Mouse (Mus musculus) G1E (cell line): ENCODE measurements around the gene Tmcc3. TPM values are rescaled to one million over a fixed set of nuclear protein-coding genes. Genes with fewer than 3 reads are reported as not detected.

Experiments
- ATAC-seq: 2 replicates; pipeline ENCODE4 v1.8.0; 2016; ENCODE audit warnings: mild to moderate bottlenecking; ENCODE audit not compliant: insufficient number of reproducible peaks, poor library complexity, low FRiP score, severe bottlenecking; ENCODE audit errors: extremely low read depth
- DNase-seq: peaks from one replicate; pipeline ENCODE4 v3.0.0; 2012; ENCODE audit warnings: low spot score
- H3K27me3 ChIP-seq: 2 replicates; pipeline ENCODE4 v1.6.1; 2012; ENCODE audit warnings: mild to moderate bottlenecking, low read length, inconsistent platforms; ENCODE audit not compliant: insufficient read depth
- H3K36me3 ChIP-seq: replicated peaks from 2 replicates; pipeline ENCODE3; 2012; ENCODE audit warnings: mild to moderate bottlenecking, inconsistent platforms
- H3K4me1 ChIP-seq: 2 replicates; pipeline ENCODE4 v1.6.1; 2012; ENCODE audit warnings: low read depth, low read length, inconsistent platforms, mixed read lengths; ENCODE audit not compliant: insufficient read depth
- H3K4me3 ChIP-seq: 2 replicates; pipeline ENCODE4 v1.5.1; 2012; ENCODE audit warnings: low read depth, mild to moderate bottlenecking, inconsistent platforms, low read length, moderate library complexity, mixed read lengths
- H3K9me3 ChIP-seq: replicated peaks from 2 replicates; pipeline ENCODE4 v1.6.1; 2012; ENCODE audit warnings: inconsistent platforms
- CTCF ChIP-seq: IDR thresholded peaks from 2 replicates; pipeline ENCODE4 v1.5.1; 2012; ENCODE audit warnings: low read depth, low read length, inconsistent platforms, mixed read lengths
- GATA1 ChIP-seq: IDR thresholded peaks from 2 replicates; pipeline ENCODE4 v1.6.1; 2012; ENCODE audit warnings: borderline replicate concordance, low read length, inconsistent platforms, mixed read lengths
- GATA2 ChIP-seq: IDR thresholded peaks from 2 replicates; pipeline ENCODE4 v1.6.1; 2012; ENCODE audit warnings: low read depth, low read length, inconsistent platforms, borderline replicate concordance
- POLR2AphosphoS5 ChIP-seq: IDR thresholded peaks from 2 replicates; pipeline ENCODE4 v1.6.1; 2012; ENCODE audit warnings: low read depth, low read length, inconsistent platforms; ENCODE audit not compliant: insufficient replicate concordance
- TAL1 ChIP-seq: conservative IDR thresholded peaks from 2 replicates; pipeline ENCODE4 v1.6.1; 2012; ENCODE audit warnings: low read depth, low read length, inconsistent platforms, mixed read lengths
- polyA plus RNA-seq: library from polyadenylated mRNA; stranded (reverse); fragments of >175 nt; gene quantifications from 2 replicates; pipeline ENCODE4 v1.2.3, GENCODE M21; 2012
- total RNA-seq, 2 experiments: library from RNA; stranded (forward) in 1 of 2; stranded (reverse) in 1 of 2; fragments of 200-1000 nt in 1 of 2; fragments of >200 nt in 1 of 2; fragmentation: Nextera tagmentation in 1 of 2; gene quantifications; 2 replicates each; pipeline ENCODE4 v1.2.3; 2014 to 2017

The Tmcc3 gene
- total and polyA plus RNA-seq, 3 experiments: 3.3 to 15.6 (median 8.1) TPM

DNA sequence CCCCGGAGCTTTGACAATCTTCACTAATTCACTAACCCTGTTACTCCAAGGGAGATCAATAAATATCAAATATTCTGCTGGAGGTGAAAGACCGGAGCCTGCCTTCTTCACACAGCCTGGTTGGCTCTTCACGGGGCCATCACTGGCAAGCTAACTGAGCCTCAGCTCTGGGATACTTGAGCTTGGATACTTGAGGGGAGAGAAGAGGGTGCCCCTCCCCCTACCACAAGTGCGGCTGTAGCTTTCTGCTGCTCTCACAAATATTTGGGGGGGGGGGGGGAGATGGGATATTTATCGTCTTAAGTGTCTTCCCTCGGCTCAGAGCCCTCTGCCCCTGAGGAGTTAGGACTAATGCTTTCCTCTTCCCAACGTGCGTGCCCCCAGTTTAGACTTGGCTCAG lies 313.9 kb downstream of the Tmcc3 start:
- no peaks in the 10 kb centered on the region for H3K9me3 ChIP-seq
- no peak for DNase-seq
- peaks cover 2% of the 10 kb centered on the region; the same call in 1 of the 2 replicates for H3K4me1 ChIP-seq

DNA sequence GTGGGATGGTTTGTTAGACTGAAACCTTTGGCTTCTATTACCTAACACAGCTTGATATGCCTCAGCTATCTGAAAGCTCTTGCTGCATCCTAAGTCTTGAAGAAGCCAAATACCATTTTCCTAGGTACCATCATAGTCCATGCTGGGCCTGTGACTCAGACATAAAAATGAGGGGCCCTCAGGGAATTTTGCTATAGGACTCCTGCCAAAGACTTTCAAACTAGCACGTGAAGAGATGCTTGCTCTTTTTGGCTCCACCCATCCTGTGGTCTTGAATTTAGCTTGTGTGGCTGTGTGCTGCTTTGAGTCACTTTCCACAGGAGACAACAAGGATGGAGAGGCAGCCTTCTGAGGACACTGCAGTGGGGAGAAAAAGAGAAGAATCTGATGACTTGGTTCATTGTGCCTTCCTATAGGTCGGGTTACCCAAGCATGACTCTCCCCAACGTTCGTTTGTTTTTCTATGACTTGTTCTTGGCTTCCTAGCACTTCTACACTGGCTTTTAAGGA lies 319.1 kb downstream of the Tmcc3 start:
- peaks cover 2% of the 10 kb centered on the region; the same call in 1 of the 2 replicates for H3K4me1 ChIP-seq
- no peak overlapping the region for H3K4me3 ChIP-seq
- no peaks in the 10 kb centered on the region for H3K36me3 ChIP-seq
- H3K9me3 ChIP-seq: no peaks in the 10 kb centered on the region
- DNase-seq (no peak), ATAC-seq (no peak)
- TF ChIP-seq CTCF (no peak), GATA2 (no peak), GATA1 (no peak), TAL1 (no peak), POLR2AphosphoS5 (no peak)
- peaks cover 29% of the 10 kb centered on the region for H3K27me3 ChIP-seq

More for the DNA sequence above, 313.9 kb downstream of the Tmcc3 start:
- TF ChIP-seq GATA2 (no peak), CTCF (no peak), TAL1 (no peak), POLR2AphosphoS5 (no peak), GATA1 (no peak)
- Histone ChIP-seq H3K4me3 (no peak overlapping the region), H3K27me3 (peaks cover 41% of the 10 kb centered on the region), H3K36me3 (no peaks in the 10 kb centered on the region)
- ATAC-seq: no peak

GRCm38 (mm10) chr10:94631541-94632113 lies 319.9 kb downstream of the Tmcc3 start:
- Histone ChIP-seq H3K4me3 (no peak overlapping the region), H3K36me3 (no peaks in the 10 kb centered on the region), H3K27me3 (peaks cover 26% of the 10 kb centered on the region), H3K9me3 (no peaks in the 10 kb centered on the region), H3K4me1 (peaks cover 2% of the 10 kb centered on the region; the same call in 1 of the 2 replicates)
- no peak for DNase-seq
- TF ChIP-seq GATA2: no peak
- TF ChIP-seq GATA1: no peak
- TF ChIP-seq CTCF: no peak
- TF ChIP-seq POLR2AphosphoS5: no peak
- no peak for TF ChIP-seq TAL1
- no peak for ATAC-seq

DNA sequence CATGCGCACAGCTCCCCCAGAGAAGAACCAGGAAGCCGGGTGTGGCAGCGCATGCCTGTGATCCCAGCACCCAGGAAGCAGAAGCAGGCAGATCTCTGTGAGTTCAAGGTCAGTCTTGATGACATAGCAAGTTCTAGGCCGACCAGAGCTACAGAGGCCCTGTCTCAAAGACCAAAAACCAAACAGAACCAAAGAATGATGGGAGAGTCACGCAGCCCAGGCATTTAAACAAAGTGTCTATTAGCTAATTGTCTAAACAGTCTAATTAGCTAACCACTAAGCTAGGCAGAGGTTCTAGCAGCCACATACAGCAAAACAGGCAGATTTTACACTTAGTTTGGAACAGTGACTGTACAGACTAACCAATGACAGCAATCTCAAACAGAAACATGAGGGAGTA lies 320.5 kb downstream of the Tmcc3 start:
- DNase-seq: no peak
- no peaks in the 10 kb centered on the region for H3K9me3 ChIP-seq
- H3K27me3 ChIP-seq: peaks cover 28% of the 10 kb centered on the region
- TF ChIP-seq POLR2AphosphoS5: no peak
- no peak for TF ChIP-seq GATA1
- TF ChIP-seq TAL1: no peak
- TF ChIP-seq CTCF: no peak
- TF ChIP-seq GATA2: no peak
- no peaks in the 10 kb centered on the region for H3K36me3 ChIP-seq
- no peak overlapping the region for H3K4me3 ChIP-seq
- H3K4me1 ChIP-seq: peaks cover 2% of the 10 kb centered on the region; the same call in 1 of the 2 replicates
- no peak for ATAC-seq

DNA sequence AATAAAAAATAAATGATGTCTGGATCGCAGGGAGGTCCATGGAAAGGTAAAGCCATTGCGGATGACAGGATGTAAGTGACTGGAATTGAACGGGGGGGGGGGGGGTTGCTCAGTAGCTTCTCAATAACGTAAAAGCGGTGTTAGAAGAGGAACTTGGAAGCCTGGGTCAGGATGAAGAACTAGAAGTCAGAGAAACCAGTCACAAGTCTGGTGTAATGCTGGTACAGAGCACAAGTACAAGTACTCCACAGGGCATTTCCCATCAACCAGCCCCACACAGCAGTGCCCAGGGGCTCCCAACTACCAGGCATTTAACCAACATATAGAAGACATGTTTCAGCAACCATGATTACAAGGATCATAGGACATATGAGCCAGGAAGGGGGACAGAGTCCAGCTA lies 326.9 kb downstream of the Tmcc3 start:
- no peak overlapping the region for H3K4me3 ChIP-seq
- no peak for TF ChIP-seq POLR2AphosphoS5
- TF ChIP-seq GATA2: no peak
- TF ChIP-seq TAL1: no peak
- no peak for TF ChIP-seq GATA1
- no peak for TF ChIP-seq CTCF
- no peaks in the 10 kb centered on the region for H3K36me3 ChIP-seq
- no peaks in the 10 kb centered on the region for H3K9me3 ChIP-seq
- DNase-seq: no peak
- no peak for ATAC-seq
- H3K4me1 ChIP-seq: peaks cover 4% of the 10 kb centered on the region; the same call in 1 of the 2 replicates
- H3K27me3 ChIP-seq: peaks cover 22% of the 10 kb centered on the region

DNA sequence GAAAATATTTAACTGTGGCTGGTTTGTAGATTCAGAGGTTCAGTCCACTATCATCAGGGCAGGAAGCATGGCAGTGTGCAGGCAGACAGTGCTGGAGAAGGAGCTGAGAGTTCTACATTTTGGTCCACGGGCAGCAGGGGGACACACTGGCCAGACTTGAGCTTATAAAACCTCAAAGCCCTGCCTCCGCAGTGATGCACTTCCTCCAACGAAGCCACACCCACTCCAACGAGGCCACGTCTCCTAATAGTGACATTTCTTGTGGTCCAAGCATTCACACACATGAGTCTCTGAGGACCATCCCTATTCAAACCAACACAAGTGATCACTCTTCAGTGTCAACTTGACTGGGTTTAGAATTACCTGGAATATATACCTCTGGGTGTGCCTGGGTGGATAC lies 327.5 kb downstream of the Tmcc3 start:
- Histone ChIP-seq H3K36me3 (no peaks in the 10 kb centered on the region), H3K4me1 (peaks cover 4% of the 10 kb centered on the region; the same call in 1 of the 2 replicates), H3K4me3 (no peak overlapping the region), H3K9me3 (no peaks in the 10 kb centered on the region), H3K27me3 (peaks cover 22% of the 10 kb centered on the region)
- no peak for DNase-seq
- ATAC-seq: no peak
- TF ChIP-seq GATA2 (no peak), CTCF (no peak), TAL1 (no peak), GATA1 (no peak), POLR2AphosphoS5 (no peak)
